Mouse (Mus musculus): ENCODE results near the gene Fastkd3.

DNA sequence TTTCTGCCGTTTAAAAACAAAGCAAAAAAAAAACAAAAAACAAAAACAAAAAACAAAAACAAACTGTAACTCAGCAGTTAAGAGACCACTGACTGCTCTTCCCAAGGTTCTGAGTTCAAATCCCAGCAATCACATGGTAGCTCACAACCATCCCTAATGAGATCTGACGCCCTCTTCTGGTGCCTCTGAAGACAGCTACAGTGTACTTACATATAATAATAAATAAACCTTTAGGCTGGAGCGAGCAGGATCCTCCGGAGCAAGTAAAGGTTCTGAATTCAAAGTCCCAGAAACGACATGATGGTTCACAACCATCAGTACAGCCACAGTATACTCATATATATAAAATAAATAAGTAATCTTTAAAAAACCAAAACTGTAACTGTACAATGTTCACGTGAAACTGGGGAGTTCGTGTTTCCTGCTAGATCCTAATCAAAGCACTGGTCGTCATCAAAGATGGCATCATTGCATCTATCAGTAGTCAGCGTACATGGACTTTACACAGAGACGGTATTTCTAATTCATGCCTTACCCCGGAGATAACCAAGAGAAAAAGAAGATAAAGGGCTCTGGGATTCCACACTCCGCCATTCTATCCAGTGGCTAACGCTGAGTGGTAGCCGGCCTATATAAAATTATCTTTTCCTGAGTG lies 821 bp upstream of the Fastkd3 start:
- TF ChIP-seq GATA1 (IDR thresholded peaks at IDR 0.05; ENCODE audit: low read depth, low read length), result no peak
- TF ChIP-seq CTCF (IDR thresholded peaks at IDR 0.05 in 2 of 3, conservative IDR thresholded peaks at IDR 0.05 in 1 of 3; ENCODE audit: control insufficient read depth in 1 of 3, insufficient read depth in 1 of 3, low read depth in 2 of 3, low read length in 3 of 3, poor library complexity in 1 of 3, severe bottlenecking in 1 of 3), result no peak
- no peak; the same call in 1 of the 2 replicates for TF ChIP-seq SIN3A (IDR thresholded peaks at IDR 0.05; ENCODE audit: low read length)
- no peak for TF ChIP-seq POLR2AphosphoS5 (IDR thresholded peaks at IDR 0.05; ENCODE audit: borderline replicate concordance, low read depth, low read length)
- TF ChIP-seq GABPA (IDR thresholded peaks at IDR 0.05; ENCODE audit: low read depth, low read length), result no peak
- no peak for TF ChIP-seq RAD21 (IDR thresholded peaks at IDR 0.05; ENCODE audit: low read depth, low read length)
- no peak for TF ChIP-seq ZKSCAN1 (IDR thresholded peaks at IDR 0.05; ENCODE audit: low read depth, low read length)
- no peak for TF ChIP-seq CHD2 (IDR thresholded peaks at IDR 0.05; ENCODE audit: low read length)

Data from MEL (cell line).